Mouse (Mus musculus) granulocyte monocyte progenitor cell, adult 5-6 weeks (primary cell): ENCODE measurements around the gene Sumf1. TPM values are rescaled to one million over a fixed set of nuclear protein-coding genes. Genes with fewer than 3 reads are reported as not detected.

Experiments used
- ATAC-seq: replicated peaks from 2 replicates; pipeline ENCODE4 v1.8.0; 2016; ENCODE audit warnings: mild to moderate bottlenecking, moderate TSS enrichment, inconsistent platforms; ENCODE audit not compliant: poor library complexity, severe bottlenecking
- total RNA-seq, 2 experiments: library from RNA; stranded (forward) in 1 of 2; stranded (reverse) in 1 of 2; fragments of 200-712, 200-1000 nt in 1 of 2; fragments of >200 nt in 1 of 2; fragmentation: Nextera tagmentation in 1 of 2; gene quantifications; 2 replicates each; pipeline ENCODE4 v1.2.3; 2014 to 2017

The Sumf1 gene
- total RNA-seq, 2 experiments from 2014 or later, result 10.1 to 22.7 TPM

DNA sequence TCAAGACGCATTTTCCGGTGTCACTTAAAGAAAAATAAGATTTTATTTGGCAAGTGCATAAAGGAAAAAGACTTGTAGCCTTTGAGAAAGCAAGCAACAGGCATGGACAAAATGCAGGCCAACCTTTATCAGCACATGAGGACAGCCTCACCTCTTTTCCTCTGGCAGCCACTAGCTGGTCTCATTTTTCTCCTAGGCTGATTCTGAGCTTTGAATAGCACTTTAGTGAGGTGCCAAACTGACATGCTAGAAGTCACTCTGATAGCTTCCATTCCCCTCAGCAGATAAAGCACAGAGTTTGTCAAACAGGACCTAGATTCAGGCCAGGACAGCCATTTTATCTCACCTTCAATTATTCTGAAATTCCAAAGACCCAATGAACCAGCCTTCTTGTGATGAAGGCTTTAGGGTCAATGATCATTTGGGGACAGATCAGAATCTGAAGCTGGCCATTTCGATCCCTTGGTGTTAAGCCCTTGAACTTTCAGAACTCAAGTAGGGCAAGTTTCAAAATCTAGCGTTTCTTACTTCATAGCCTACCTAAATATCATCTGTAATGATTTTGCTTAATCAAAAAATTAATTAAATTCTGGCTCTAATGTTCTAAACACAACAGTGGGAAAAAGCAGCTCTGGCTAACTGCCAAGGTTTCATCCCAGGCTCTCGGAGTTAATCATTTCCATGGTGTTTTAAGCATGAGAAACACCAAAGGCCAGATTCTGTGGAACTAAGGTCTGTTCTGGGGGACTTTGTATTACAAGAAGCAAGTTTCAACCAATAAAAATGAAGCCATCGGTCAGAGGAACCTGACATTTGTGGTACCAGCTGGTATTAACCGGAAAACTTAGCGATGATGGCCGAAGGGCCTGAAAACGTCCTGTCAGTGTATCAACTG, 83.2 kb downstream of the Sumf1 start:
- ATAC-seq, result no peak

- ATAC-seq, result no peak
Measured at GRCm38 (mm10) chr6:108098846-108099217, 86.5 kb downstream of the Sumf1 start.

DNA sequence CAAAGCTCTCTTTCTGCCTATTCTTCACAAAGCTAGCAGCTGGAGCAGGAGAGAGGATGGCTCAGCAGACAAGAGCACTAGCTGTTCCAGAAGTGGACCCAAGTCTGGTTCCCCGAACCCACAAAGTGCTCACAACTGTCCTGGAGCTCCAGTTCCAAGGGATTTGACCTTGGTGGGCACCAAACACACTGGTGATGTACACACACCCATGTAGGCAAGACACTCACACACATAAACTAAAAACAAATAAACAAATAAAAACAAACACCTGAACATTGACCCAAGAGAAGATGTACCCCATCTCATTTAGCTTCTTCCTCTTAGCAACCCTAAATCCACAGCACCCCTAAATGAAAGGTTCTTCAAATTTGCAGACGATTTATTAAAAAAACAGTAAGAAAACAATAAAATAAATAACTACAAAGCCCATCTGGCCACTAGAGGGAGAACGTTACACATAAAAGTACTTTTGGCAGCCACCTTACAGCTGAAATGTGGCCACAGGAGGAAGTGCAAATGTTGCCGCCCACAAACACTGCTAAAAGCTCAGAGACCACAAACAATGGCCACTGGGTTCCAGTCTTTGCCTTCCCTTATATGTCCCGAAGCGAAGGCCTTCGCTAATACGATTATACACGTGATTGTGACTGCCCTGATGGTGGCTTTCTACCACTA, 87.1 kb downstream of the Sumf1 start:
- ATAC-seq, result peak; percentile 99

DNA sequence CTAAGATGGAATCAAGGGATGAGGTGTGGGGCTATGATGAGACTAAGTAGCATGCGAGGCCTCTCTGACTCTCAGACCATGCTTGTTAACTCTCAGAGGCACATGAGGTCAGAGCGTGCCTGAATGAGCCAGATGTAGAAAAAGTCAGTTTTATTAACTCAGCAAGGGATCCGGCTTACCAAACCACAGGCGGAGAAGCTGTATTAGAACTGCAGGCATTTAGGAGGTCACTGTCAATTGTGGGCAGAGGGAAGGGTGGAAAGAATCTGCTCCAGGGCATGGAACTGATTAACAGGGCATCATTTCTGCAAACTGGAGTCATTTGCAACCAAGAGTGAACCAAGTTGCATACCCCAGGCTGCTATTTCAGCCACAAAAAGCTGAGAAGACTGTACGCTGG, 89.9 kb downstream of the Sumf1 start:
- no peak for ATAC-seq

GRCm38 (mm10) chr6:108093449-108093848, 91.9 kb downstream of the Sumf1 start:
- no peak for ATAC-seq

DNA sequence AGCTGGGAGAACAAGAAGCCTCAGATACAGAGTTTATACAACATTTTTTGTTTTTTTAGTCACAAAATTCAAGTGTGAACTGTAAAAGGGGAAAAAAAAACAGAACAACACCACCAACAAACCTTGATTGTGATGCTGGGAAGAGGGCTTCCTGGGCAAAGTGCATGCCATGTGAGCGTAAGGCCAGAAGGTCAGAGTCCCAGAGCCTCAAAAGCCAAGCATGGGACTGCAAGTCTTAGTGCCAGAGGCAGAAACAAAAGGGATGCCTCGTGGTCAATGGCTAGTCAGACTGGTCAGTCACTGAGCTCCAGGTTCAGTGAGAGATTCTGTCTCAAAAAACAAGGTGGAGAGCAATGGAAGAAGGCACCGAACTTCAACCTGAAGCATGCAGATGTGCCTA, 92.7 kb downstream of the Sumf1 start:
- no peak for ATAC-seq

GRCm38 (mm10) chr6:108091296-108091695, 94.1 kb downstream of the Sumf1 start:
- ATAC-seq, result no peak

GRCm38 (mm10) chr6:108075857-108076256, 109.5 kb downstream of the Sumf1 start:
- no peak for ATAC-seq

DNA sequence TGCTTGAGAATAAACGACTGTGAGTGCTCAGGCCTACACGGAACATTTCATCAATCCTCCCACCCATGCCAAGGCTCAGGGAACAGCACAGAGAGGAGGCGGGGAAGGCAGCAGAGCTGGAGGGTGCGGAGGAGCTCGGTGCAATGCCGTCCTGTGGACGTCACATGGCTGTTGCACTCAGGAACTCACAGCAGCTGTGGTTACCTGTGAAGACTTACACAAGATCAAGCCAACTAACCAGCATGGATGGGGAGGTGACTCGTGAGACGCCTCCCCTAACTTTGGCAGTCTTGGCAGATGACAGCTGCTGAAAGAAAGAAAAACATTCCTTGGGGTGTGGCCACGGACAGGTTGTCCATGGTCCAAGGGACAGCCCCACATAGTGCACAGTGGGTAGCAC, 110.8 kb downstream of the Sumf1 start:
- ATAC-seq, result no peak

GRCm38 (mm10) chr6:108073931-108074330, 111.5 kb downstream of the Sumf1 start:
- no peak for ATAC-seq

DNA sequence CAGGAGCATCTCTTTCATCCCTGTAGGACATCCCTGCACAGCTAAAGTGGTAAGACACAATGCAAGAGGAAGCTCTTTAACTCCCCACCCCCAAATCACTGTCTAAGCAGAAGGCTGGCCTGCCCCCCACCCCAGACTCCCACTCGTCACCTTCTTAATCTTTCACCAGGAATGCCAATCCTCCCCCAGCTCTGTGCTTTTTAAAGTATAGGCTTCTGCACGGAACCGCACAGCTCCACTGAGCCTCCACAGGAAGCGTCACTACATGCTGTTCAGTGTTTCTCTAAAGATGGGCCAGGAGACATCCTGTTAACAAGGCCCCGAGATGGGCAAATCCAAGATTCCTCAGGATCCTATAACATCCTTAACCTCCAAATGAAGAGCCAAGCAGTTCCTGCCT, 112.3 kb downstream of the Sumf1 start:
- ATAC-seq, result no peak

GRCm38 (mm10) chr6:108070947-108071346, 114.4 kb downstream of the Sumf1 start:
- ATAC-seq, result no peak

DNA sequence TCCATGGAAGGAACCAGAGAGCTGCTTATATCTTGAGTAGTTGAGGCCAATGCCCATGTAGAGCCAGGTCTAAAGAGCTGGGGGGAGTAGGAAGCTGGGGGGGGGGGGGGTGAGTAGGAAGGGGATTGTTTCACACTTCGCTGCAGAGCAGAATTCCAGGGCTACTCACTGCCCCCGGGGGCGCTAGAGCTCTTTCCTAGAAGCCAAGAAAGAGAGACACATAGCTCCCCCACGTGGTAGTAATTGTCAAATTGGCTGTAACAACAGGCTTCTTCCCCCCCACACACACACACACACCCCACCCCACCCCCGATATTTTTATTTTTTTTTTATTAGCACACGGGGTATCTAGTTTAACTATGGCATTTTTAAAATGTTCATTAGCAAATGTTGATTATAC, 119.8 kb downstream of the Sumf1 start:
- peak; percentile 65 for ATAC-seq

DNA sequence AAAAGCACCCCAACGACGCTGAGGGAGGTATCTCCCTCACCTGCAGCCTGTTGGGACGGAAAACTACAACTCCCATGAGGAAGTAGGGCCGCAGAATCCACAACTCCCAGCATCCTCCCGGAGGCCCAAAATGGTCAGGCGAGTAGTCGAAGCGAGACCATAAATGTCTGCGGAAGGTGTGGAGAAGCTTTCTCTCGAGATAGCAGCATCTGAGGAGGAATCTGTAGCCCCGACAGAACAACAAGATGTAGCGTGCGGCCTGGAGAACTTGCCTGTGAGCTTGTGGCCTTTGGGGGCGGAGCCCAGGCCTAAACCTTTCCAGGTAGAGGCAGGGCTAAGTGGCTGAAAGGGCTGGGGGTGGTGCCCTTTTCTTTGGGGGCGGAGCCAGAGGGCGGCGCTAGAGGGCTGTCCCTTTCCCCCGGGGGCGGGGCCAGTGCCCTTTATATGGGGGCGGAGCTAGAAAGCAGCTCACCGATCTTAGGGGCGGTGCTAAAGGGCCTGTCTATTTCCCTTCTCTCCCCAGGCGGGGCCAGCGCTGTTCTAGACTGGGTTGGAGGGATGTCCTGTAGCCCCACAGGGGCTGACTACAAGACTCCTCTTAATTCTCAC, 120.4 kb downstream of the Sumf1 start, which contains the start of gene Setmar:
TSS of gene Setmar (plus strand) at position 128 of the 609 bp plus-strand sequence.
- peak; percentile 96 for ATAC-seq

- no peak for ATAC-seq
Measured at GRCm38 (mm10) chr6:108061121-108061520, 124.3 kb downstream of the Sumf1 start.

- ATAC-seq, result no peak
Measured at GRCm38 (mm10) chr6:108058066-108058465, 127.3 kb downstream of the Sumf1 start.

- ATAC-seq, result no peak
Measured at GRCm38 (mm10) chr6:108057353-108057752, 128.0 kb downstream of the Sumf1 start.
